Mouse (Mus musculus): ENCODE data around the gene Fmod.

Fmod gene

DNA sequence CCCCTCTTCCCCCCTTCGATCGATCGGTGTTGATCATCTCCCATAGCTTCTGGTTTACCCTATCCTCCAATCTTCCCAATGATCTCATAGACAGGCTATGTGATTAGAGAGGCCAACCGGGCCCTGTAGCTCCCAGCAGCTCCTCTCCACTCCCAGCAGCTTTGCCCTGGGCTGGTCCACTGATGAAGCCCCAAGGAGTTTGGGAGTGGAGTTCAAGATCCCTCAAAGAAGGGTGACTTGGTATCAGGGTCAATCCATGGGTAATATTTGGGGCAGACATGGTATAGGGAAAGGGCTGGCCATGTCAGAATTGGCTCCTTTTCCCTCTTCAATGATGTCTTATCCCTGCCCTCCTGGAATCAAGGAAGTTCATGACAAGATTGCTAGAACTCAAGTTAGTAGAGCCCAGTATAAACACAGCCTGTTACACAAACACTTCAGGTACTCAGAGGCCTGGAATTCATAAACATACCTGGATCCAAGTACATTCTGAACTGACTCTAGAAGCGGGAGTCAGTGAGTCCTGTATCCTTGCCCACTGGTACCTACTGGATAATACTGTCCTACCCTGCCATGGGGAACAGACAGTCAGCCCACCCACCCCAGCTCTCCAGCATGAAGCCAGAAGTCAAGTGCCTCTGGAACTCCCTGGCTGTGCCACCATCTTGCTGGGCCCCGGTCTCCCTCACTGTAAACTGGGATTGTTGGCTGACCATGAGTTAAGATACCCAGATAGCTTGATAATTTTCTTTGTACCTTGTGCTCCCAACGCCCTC lies 60.2 kb downstream of the Fmod start:
- DNase-seq (ENCODE audit: low spot score): no peak

Data from ovary, adult 18-20 months (tissue).